Mouse (Mus musculus): ENCODE measurements around the gene Psrc1. TPM values are rescaled to one million over a fixed set of nuclear protein-coding genes. Genes with fewer than 3 reads are reported as not detected.

The Psrc1 gene
- polyA plus RNA-seq, 1 experiment, result 8.4 TPM

DNA sequence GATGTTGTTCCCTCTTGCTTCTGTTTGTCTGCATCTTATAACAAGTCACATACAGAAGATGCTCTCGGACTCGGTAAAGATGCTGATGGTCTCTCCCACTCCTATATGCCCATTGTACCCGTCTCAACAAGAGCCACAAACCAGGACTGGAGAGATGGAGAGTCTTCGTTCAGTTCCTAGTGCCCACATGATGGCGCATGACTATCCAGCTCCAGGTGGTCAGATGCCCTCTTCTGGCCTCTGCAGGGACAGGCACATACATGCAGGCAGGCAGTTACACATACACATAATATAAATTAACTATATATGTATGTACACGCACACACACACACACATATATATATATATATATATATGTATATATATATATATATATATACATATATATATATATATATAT lies 2.9 kb upstream of the Psrc1 start:
- TF ChIP-seq GATA1 (IDR thresholded peaks at IDR 0.05; ENCODE audit: low read length) (no peak), TAL1 (IDR thresholded peaks at IDR 0.05; ENCODE audit: low read length) (no peak)
- Histone ChIP-seq H3K9me3 (ENCODE audit: control insufficient read depth, low read length) (no peaks in the 10 kb centered on the region), H3K27me3 (ENCODE audit: control insufficient read depth) (no peaks in the 10 kb centered on the region), H3K4me1 (ENCODE audit: control insufficient read depth) (peaks cover 53% of the 10 kb centered on the region), H3K4me3 (replicated peaks) (no peak overlapping the region), H3K36me3 (ENCODE audit: control insufficient read depth) (peaks cover 12% of the 10 kb centered on the region)

DNA sequence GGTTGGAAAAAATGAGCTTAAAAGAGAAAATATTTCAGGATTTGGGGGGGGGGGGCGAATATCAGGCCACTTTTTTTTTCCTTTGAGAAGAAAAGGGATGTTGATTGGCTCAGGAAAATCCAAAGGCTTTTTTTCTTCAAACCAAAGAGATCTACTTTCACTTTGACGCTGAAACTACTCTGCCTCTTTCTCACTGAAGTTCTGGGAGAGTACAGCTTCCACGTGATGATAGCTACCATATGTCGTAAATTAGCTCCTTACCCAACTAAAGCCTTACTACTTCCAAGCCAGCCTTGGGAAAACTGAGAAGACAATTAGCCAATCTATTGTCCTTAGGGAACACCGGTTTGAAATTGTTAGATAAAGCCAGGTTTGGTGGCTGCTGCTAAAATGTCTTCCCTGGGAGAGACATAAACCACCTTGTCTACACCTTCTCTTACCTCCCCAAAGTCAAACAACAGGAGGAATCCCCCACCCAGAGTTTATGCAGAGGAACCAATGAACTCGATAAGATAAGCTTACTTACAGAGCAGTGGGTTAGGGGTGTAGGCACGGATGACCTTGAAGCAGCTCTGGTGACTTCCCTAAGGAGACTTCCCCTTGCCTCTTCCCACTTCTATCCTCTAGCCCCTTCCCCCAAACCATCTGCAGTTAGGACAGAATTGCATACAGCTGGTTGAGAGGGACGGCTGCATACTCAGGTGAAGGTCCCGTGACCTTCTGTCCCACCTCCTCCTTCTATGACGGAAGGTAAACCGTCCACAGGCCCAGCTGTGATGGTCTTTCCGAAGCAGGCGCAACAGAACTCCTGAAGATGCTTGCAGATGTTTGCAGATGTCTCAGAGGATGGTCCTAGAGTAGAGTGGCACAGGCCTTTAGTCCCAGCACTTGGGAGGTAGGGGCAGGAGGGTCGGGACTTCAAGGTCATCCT lies 1.4 kb upstream of the Psrc1 start:
- no peaks in the 10 kb centered on the region for H3K27me3 ChIP-seq (ENCODE audit: control insufficient read depth)
- peaks cover 27% of the 10 kb centered on the region for H3K36me3 ChIP-seq (ENCODE audit: control insufficient read depth)
- H3K9me3 ChIP-seq (ENCODE audit: control insufficient read depth, low read length), result no peaks in the 10 kb centered on the region
- peaks cover 59% of the 10 kb centered on the region for H3K4me1 ChIP-seq (ENCODE audit: control insufficient read depth)
- TF ChIP-seq GATA1 (IDR thresholded peaks at IDR 0.05; ENCODE audit: low read length), result no peak
- TF ChIP-seq TAL1 (IDR thresholded peaks at IDR 0.05; ENCODE audit: low read length), result no peak
- H3K4me3 ChIP-seq (replicated peaks), result peak overlapping the region; percentile 85

DNA sequence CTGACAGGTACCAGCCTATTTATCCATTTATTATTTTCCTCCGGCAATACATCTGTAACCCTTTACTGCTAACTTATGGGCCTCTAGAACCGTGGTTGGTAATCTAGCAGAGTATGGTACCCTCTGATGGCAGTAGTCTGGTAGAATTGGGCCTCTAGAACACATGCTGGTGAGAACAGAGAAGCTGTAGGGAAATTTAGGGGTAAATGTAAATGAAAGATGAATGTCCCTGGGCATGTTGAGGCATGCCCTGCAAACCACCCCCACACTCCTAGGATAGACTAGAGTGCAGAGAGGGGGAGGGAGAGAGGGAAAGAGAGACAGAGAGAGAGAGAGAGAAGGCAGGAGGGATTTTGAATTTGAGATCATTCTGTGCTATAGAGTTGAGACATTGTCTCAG lies 786 bp downstream of the Psrc1 start:
- TF ChIP-seq GATA1 (IDR thresholded peaks at IDR 0.05; ENCODE audit: low read length), result no peak
- TF ChIP-seq TAL1 (IDR thresholded peaks at IDR 0.05; ENCODE audit: low read length), result no peak
- Histone ChIP-seq H3K4me3 (replicated peaks) (peak overlapping the region; percentile 85), H3K27me3 (ENCODE audit: control insufficient read depth) (no peaks in the 10 kb centered on the region), H3K4me1 (ENCODE audit: control insufficient read depth) (peaks cover 60% of the 10 kb centered on the region), H3K9me3 (ENCODE audit: control insufficient read depth, low read length) (no peaks in the 10 kb centered on the region), H3K36me3 (ENCODE audit: control insufficient read depth) (peaks cover 38% of the 10 kb centered on the region)

DNA sequence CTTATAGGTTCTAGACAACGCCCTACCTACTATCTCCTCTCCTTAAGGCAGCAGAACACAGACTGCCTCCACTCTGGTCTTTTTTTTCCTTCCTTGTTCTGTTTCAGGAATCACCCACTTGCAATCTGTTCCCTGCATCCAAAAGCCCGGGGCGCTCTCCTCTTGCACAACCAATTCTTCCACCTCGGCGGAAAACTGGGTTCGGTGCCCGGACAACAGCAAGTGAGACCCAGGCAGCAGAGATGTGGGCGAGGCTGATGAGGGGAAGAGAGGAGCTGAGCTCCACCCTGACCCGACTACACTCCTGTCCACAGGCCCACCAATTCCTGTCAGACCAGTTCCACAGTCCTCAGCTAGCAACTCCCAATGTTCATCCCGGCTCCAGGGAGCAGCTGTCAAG lies 2.5 kb downstream of the Psrc1 start:
- peaks cover 53% of the 10 kb centered on the region for H3K4me1 ChIP-seq (ENCODE audit: control insufficient read depth)
- no peaks in the 10 kb centered on the region for H3K9me3 ChIP-seq (ENCODE audit: control insufficient read depth, low read length)
- H3K4me3 ChIP-seq (replicated peaks), result no peak overlapping the region
- H3K36me3 ChIP-seq (ENCODE audit: control insufficient read depth), result peaks cover 38% of the 10 kb centered on the region
- TF ChIP-seq TAL1 (IDR thresholded peaks at IDR 0.05; ENCODE audit: low read length), result no peak
- TF ChIP-seq GATA1 (IDR thresholded peaks at IDR 0.05; ENCODE audit: low read length), result no peak
- H3K27me3 ChIP-seq (ENCODE audit: control insufficient read depth), result no peaks in the 10 kb centered on the region

DNA sequence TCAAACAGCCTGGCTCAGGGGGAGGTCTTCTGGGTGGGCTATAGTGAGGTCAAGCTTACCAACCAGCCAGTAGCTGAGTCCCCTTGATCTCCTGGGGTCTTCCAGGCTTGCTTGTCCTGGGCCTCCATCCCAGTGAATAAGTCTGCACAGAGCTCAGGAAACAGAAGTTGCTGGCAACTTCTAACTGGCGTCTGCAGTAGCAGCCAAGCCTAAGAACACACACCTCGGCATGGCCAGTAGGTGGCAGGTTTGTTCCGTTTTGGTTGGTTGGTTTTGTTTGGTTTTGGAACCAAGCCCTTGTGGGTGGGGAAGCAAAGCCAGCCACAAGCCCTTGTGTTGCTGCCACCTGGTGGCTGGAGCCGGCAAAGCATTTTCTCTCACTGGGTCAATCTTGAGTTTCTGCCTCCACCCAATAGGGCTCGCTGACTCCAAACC lies 5.5 kb downstream of the Psrc1 start:
- H3K27me3 ChIP-seq (ENCODE audit: control insufficient read depth), result no peaks in the 10 kb centered on the region
- no peaks in the 10 kb centered on the region for H3K9me3 ChIP-seq (ENCODE audit: control insufficient read depth, low read length)
- H3K4me1 ChIP-seq (ENCODE audit: control insufficient read depth), result peaks cover 29% of the 10 kb centered on the region
- no peak for TF ChIP-seq TAL1 (IDR thresholded peaks at IDR 0.05; ENCODE audit: low read length)
- TF ChIP-seq GATA1 (IDR thresholded peaks at IDR 0.05; ENCODE audit: low read length), result no peak
- H3K4me3 ChIP-seq (replicated peaks), result no peak overlapping the region
- H3K36me3 ChIP-seq (ENCODE audit: control insufficient read depth), result peaks cover 38% of the 10 kb centered on the region

DNA sequence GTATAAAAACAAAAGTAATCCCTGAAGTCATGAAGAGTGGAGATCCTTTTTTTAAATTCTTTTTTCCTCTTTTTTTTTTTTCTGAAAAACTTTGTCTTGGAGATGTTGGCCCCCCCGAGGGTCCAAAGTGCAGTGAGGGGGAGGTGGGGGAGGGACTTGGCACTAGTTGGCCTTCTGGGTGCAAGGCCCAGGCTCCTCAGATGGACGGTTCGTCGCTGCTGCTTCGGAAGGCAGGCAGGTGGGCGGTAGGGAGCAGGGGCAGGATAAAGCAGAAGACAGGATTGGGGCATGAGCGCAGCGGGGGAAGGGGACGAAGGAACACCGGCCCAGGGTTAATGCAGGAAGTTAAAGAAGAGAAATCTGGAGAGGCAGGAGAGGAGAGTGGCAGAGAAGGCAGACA lies 8.7 kb downstream of the Psrc1 start:
- Histone ChIP-seq H3K27me3 (ENCODE audit: control insufficient read depth) (no peaks in the 10 kb centered on the region), H3K4me1 (ENCODE audit: control insufficient read depth) (peaks cover 10% of the 10 kb centered on the region), H3K4me3 (replicated peaks) (no peak overlapping the region), H3K9me3 (ENCODE audit: control insufficient read depth, low read length) (no peaks in the 10 kb centered on the region), H3K36me3 (ENCODE audit: control insufficient read depth) (peaks cover 10% of the 10 kb centered on the region)
- TF ChIP-seq TAL1 (IDR thresholded peaks at IDR 0.05; ENCODE audit: low read length), result no peak
- TF ChIP-seq GATA1 (IDR thresholded peaks at IDR 0.05; ENCODE audit: low read length), result no peak

DNA sequence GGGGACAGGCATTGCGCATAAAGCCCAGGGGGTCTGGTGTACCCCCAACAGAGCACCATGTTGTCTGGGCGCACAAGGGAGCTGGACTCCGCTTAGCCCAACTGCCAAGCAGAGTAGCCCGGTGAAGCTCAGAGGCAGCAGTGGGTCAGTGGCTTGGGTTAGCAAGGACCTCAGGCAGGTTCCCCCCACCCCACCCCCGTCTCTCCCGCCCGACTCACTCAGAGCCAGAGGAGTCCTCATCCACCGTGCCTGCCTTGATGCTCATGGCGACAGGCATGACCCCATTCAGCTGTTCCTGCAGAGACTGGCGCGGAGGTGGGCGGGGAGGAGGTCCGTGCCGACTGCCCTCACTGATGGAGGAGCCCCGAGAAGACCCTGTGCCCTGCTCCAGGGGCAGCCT lies 9.2 kb downstream of the Psrc1 start:
- H3K9me3 ChIP-seq (ENCODE audit: control insufficient read depth, low read length), result no peaks in the 10 kb centered on the region
- H3K4me3 ChIP-seq (replicated peaks), result no peak overlapping the region
- TF ChIP-seq GATA1 (IDR thresholded peaks at IDR 0.05; ENCODE audit: low read length) (no peak), TAL1 (IDR thresholded peaks at IDR 0.05; ENCODE audit: low read length) (no peak)
- peaks cover 5% of the 10 kb centered on the region for H3K36me3 ChIP-seq (ENCODE audit: control insufficient read depth)
- H3K27me3 ChIP-seq (ENCODE audit: control insufficient read depth), result no peaks in the 10 kb centered on the region
- peaks cover 10% of the 10 kb centered on the region for H3K4me1 ChIP-seq (ENCODE audit: control insufficient read depth)

DNA sequence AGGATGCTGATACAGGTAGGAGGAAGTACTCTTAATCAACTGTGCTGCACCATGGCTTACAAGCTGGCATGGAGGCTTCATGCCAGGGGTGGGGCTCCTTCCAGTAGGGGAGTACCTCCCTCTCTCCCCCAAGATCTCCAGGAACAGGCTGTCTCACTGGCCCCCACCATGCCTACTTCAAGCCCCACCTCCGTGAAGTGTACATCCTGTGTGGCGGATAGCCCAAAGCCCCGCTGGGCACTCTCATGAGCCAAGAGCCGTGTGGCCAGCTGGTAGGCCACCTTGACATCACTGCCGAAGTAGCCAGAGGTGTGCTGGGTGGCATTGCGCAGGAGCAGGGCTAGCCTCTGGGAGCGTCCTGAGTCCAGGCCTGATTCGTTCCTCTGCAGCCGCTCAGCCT lies 14.6 kb downstream of the Psrc1 start:
- H3K27me3 ChIP-seq (ENCODE audit: control insufficient read depth), result no peaks in the 10 kb centered on the region; the same call in 1 of the 2 replicates
- peaks cover 5% of the 10 kb centered on the region for H3K4me1 ChIP-seq (ENCODE audit: control insufficient read depth)
- TF ChIP-seq GATA1 (IDR thresholded peaks at IDR 0.05; ENCODE audit: low read length), result no peak
- no peak for TF ChIP-seq TAL1 (IDR thresholded peaks at IDR 0.05; ENCODE audit: low read length)
- H3K4me3 ChIP-seq (replicated peaks), result no peak overlapping the region
- H3K9me3 ChIP-seq (ENCODE audit: control insufficient read depth, low read length), result no peaks in the 10 kb centered on the region
- no peaks in the 10 kb centered on the region for H3K36me3 ChIP-seq (ENCODE audit: control insufficient read depth)

DNA sequence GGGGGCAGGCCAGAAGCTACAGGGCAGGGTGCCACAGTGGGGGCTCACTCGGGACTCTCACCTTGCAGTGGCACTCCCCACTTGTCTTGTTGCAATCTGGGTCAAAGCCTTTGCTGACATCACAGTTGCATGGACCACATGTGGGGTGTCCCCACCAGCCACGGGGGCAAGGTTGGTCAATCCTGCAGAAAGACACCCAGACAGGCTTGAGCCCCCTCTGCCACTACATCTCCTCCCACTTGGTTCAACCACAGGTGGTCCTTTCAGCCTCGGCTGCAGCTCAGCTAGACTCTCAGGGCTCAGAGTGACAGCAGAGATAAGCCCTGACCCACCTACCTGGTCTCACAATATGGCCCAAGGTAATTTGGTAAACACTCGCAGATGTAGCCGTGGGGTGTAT lies 16.8 kb downstream of the Psrc1 start:
- H3K9me3 ChIP-seq (ENCODE audit: control insufficient read depth, low read length), result no peaks in the 10 kb centered on the region
- H3K4me1 ChIP-seq (ENCODE audit: control insufficient read depth), result peaks cover 5% of the 10 kb centered on the region
- no peaks in the 10 kb centered on the region; the same call in 1 of the 2 replicates for H3K27me3 ChIP-seq (ENCODE audit: control insufficient read depth)
- H3K4me3 ChIP-seq (replicated peaks), result no peak overlapping the region
- TF ChIP-seq TAL1 (IDR thresholded peaks at IDR 0.05; ENCODE audit: low read length) (no peak), GATA1 (IDR thresholded peaks at IDR 0.05; ENCODE audit: low read length) (no peak)
- H3K36me3 ChIP-seq (ENCODE audit: control insufficient read depth), result no peaks in the 10 kb centered on the region

Data from erythroblast, embryonic 14.5 days (primary cell).